Mouse (Mus musculus) ES-E14 (cell line): Measurements from ENCODE around the gene Slc6a21.

Experiments
- CHD2 ChIP-seq: IDR thresholded peaks from 2 replicates; pipeline ENCODE4 v1.6.1; 2014; ENCODE audit warnings: mild to moderate bottlenecking, low read depth, low read length, inconsistent platforms
- ZC3H11A ChIP-seq: IDR thresholded peaks from 2 replicates; pipeline ENCODE4 v1.6.1; 2012; ENCODE audit warnings: low read depth, mild to moderate bottlenecking, inconsistent platforms, low read length, borderline replicate concordance

GRCm38 (mm10) chr7:45231941-45232340 is 45.4 kb upstream of the Slc6a21 start:
- TF ChIP-seq ZC3H11A (no peak), CHD2 (no peak)
